Mouse (Mus musculus): ENCODE measurements around the gene Gnas.
"Not testable (repeated sequence)": the region's sequence is repeated elsewhere in the genome, so short reads cannot be mapped to it uniquely, and the experiment has no call there.

Gene Gnas

GRCm38 (mm10) chr2:174328358-174328905, 44.3 kb downstream of the Gnas start:
- DNase-seq (ENCODE audit: low spot score in 2 of 2): no peak

GRCm38 (mm10) chr2:174328926-174329662, 45.0 kb downstream of the Gnas start:
- no peak for DNase-seq (ENCODE audit: low spot score in 2 of 2)

GRCm38 (mm10) chr2:174329663-174330615, 45.8 kb downstream of the Gnas start:
- DNase-seq (ENCODE audit: low spot score in 2 of 2): peak; percentile 38 to 57

- peak; percentile 19 to 55 for DNase-seq (ENCODE audit: low spot score in 2 of 2)
Measured at GRCm38 (mm10) chr2:174330616-174331191, 46.6 kb downstream of the Gnas start.

- DNase-seq (ENCODE audit: low spot score in 2 of 2): no peak
Measured at GRCm38 (mm10) chr2:174331282-174332030, 47.3 kb downstream of the Gnas start.

- no peak for DNase-seq (ENCODE audit: low spot score in 2 of 2)
Measured at GRCm38 (mm10) chr2:174333239-174333890, 49.2 kb downstream of the Gnas start.

- no peak for DNase-seq (ENCODE audit: low spot score in 2 of 2)
Measured at GRCm38 (mm10) chr2:174334415-174334814, 50.3 kb downstream of the Gnas start.

- no peak for DNase-seq (ENCODE audit: low spot score in 2 of 2)
Measured at GRCm38 (mm10) chr2:174337275-174337674, 53.2 kb downstream of the Gnas start.

- no peak for DNase-seq (ENCODE audit: low spot score in 2 of 2)
Measured at GRCm38 (mm10) chr2:174339701-174340100, 55.6 kb downstream of the Gnas start.

GRCm38 (mm10) chr2:174340229-174340892, 56.2 kb downstream of the Gnas start:
- no peak for DNase-seq (ENCODE audit: low spot score in 2 of 2)

GRCm38 (mm10) chr2:174340893-174341580, 56.9 kb downstream of the Gnas start:
- DNase-seq (ENCODE audit: low spot score in 2 of 2): no peak

GRCm38 (mm10) chr2:174342793-174343400, 58.8 kb downstream of the Gnas start:
- no peak for DNase-seq (ENCODE audit: low spot score in 2 of 2)

GRCm38 (mm10) chr2:174343566-174343965, 59.4 kb downstream of the Gnas start:
- DNase-seq (ENCODE audit: low spot score in 2 of 2): no peak

GRCm38 (mm10) chr2:174344003-174344655, 60.0 kb downstream of the Gnas start:
- peak; percentile 57 to 61 for DNase-seq (ENCODE audit: low spot score in 2 of 2)

GRCm38 (mm10) chr2:174344996-174345395, 60.9 kb downstream of the Gnas start:
- no peak for DNase-seq (ENCODE audit: low spot score in 2 of 2)

- no peak for DNase-seq (ENCODE audit: low spot score in 2 of 2)
Measured at GRCm38 (mm10) chr2:174346612-174346998, 62.5 kb downstream of the Gnas start, which contains the start of gene Gm20721. TSS of gene Gm20721 (minus strand) at chr2:174346712.

GRCm38 (mm10) chr2:174346999-174347668, 63.0 kb downstream of the Gnas start:
- not testable (repeated sequence) for DNase-seq (ENCODE audit: low spot score in 2 of 2)

GRCm38 (mm10) chr2:174358516-174358915, 74.4 kb downstream of the Gnas start:
- DNase-seq (ENCODE audit: low spot score in 2 of 2): no peak
